Mouse (Mus musculus) liver, adult 2 months (tissue): Measurements from ENCODE around the gene Adgrf1. TPM values are rescaled to one million over a fixed set of nuclear protein-coding genes. Genes with fewer than 3 reads are reported as not detected.

Experiments used
- DNase-seq: peaks from one replicate; pipeline ENCODE4 v3.0.0-alpha.2; 2011; ENCODE audit warnings: low read depth, low spot score; ENCODE audit errors: extremely low read depth
- H3K27ac ChIP-seq: fragments of 200-500 bp; replicated peaks from 2 replicates; pipeline ENCODE4 v1.5.1; 2012; ENCODE audit warnings: low read depth, mild to moderate bottlenecking, control low read depth, inconsistent platforms, low read length; ENCODE audit not compliant: insufficient read depth
- H3K27me3 ChIP-seq: fragments of 200-500 bp; 2 replicates; pipeline ENCODE4 v1.6.1; 2012; ENCODE audit warnings: mild to moderate bottlenecking, moderate library complexity, low read length, inconsistent platforms; ENCODE audit not compliant: control insufficient read depth, insufficient read depth
- H3K36me3 ChIP-seq: fragments of 200-500 bp; 2 replicates; pipeline ENCODE4 v1.6.1; 2012; ENCODE audit warnings: low read length, inconsistent platforms; ENCODE audit not compliant: control insufficient read depth, insufficient read depth
- H3K4me1 ChIP-seq: fragments of 200-500 bp; 2 replicates; pipeline ENCODE4 v1.6.1; 2011; ENCODE audit warnings: low read length; ENCODE audit not compliant: control insufficient read depth, insufficient read depth
- H3K4me3 ChIP-seq: fragments of 200-500 bp; 2 replicates; pipeline ENCODE4 v1.5.1; 2011; ENCODE audit warnings: low read depth, mild to moderate bottlenecking, control low read depth, low read length, moderate library complexity; ENCODE audit not compliant: insufficient read depth
- H3K79me2 ChIP-seq: fragments of 200-500 bp; 2 replicates; pipeline ENCODE4 v1.6.1; 2012; ENCODE audit warnings: inconsistent platforms, mild to moderate bottlenecking, low read length, moderate library complexity; ENCODE audit not compliant: control insufficient read depth, insufficient read depth
- H3K9ac ChIP-seq: fragments of 200-500 bp; 2 replicates; pipeline ENCODE4 v1.6.1; 2012; ENCODE audit warnings: low read depth, mild to moderate bottlenecking, control low read depth, inconsistent platforms, low read length
- CTCF ChIP-seq: fragments of 200-500 bp; IDR thresholded peaks from 2 replicates; pipeline ENCODE4 v1.5.1; 2011; ENCODE audit warnings: low read depth, low read length, control low read depth
- POLR2A ChIP-seq: fragments of 200-500 bp; IDR thresholded peaks from 2 replicates; pipeline ENCODE4 v1.6.1; 2011; ENCODE audit warnings: low read length, control low read depth; ENCODE audit not compliant: insufficient read depth; ENCODE audit errors: extremely low read depth
- WGBS: fragments of 180-500 bp; shearing (Covaris S2); methylation state at CpG from one replicate; pipeline ENCODE4 v1.1.7; 2018; 5-methylcytosine and 5-hydroxymethylcytosine counted together
- polyA plus RNA-seq: library from polyadenylated mRNA; depleted of rRNA; stranded (reverse); fragments of >200 nt; gene quantifications from 2 replicates; pipeline ENCODE4 v1.2.3, GENCODE M21; 2012
- total RNA-seq: library from RNA; depleted of rRNA; stranded (reverse); fragments of >200 nt; gene quantifications from 2 replicates; pipeline ENCODE4 v1.2.3, GENCODE M21; 2014

Adgrf1 gene
- total and polyA plus RNA-seq, 2 experiments: 6.2 to 7.2 TPM

DNA sequence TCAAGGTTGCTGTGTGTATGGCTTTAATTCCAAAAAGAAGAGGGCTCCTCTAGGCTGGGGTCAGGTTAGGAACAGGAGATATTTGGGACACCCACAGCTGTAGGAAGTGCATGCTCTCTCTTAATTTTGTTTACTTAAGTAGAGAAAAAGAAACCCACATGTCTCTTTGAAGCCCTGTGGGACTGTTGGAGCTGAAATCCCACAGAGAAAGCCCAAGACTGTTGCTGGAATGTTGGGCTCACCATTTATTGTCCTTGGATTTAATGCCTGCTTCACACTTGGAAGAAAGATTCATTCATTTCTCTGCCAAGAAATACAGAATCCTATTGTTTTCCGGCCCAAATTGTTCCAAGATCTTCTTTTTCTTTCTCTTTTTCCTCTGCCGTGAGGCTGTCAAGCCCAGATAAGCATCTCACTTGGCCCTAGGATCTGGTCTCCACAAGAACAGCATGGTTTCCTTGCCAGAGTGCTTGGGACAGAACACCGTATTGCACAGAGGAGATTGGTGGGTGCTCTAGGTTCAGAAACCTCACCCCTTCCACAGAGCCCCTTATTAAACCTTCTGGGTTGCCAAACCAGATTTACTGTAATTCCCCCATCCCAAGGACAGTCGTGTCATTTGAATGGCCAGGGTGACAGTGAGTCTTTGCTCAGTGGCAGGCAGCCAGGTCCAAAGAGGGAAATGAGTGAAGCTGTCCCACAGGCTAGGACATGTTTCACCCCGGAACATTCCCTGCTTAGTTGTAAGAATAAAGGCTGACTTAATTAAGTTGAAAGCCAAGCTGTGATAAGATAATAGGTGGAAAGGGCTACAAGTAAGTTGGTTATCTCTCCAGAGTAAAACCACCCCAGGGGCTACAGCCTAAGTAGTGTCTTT, 18.6 kb upstream of the Adgrf1 start:
- no peak for DNase-seq
- H3K27me3 ChIP-seq: no peaks in the 10 kb centered on the region
- no peak overlapping the region for H3K9ac ChIP-seq
- H3K4me3 ChIP-seq: no peak overlapping the region
- no peaks in the 10 kb centered on the region for H3K4me1 ChIP-seq
- no peaks in the 10 kb centered on the region for H3K36me3 ChIP-seq
- WGBS: 50% methylated on average over 5 of the region's 5 CpGs
- TF ChIP-seq POLR2A (no peak), CTCF (no peak)
- H3K27ac ChIP-seq: no peak overlapping the region
- no peaks in the 10 kb centered on the region for H3K79me2 ChIP-seq

- Histone ChIP-seq H3K27me3 (no peaks in the 10 kb centered on the region), H3K4me1 (peaks cover 5% of the 10 kb centered on the region), H3K27ac (no peak overlapping the region), H3K79me2 (no peaks in the 10 kb centered on the region), H3K9ac (no peak overlapping the region), H3K4me3 (no peak overlapping the region), H3K36me3 (no peaks in the 10 kb centered on the region)
- 83% methylated on average over 11 of the region's 11 CpGs for WGBS
- TF ChIP-seq CTCF (no peak), POLR2A (no peak)
- no peak for DNase-seq
Measured at GRCm38 (mm10) chr17:43252846-43253245, 17.3 kb upstream of the Adgrf1 start.

GRCm38 (mm10) chr17:43254261-43254660, 15.9 kb upstream of the Adgrf1 start:
- no peak overlapping the region for H3K4me3 ChIP-seq
- no peak for TF ChIP-seq CTCF
- no peaks in the 10 kb centered on the region for H3K79me2 ChIP-seq
- no peaks in the 10 kb centered on the region for H3K27me3 ChIP-seq
- DNase-seq: no peak
- H3K9ac ChIP-seq: no peak overlapping the region
- peaks cover 5% of the 10 kb centered on the region for H3K4me1 ChIP-seq
- no peak overlapping the region for H3K27ac ChIP-seq
- 61% methylated on average over 3 of the region's 3 CpGs for WGBS
- no peaks in the 10 kb centered on the region for H3K36me3 ChIP-seq

- H3K79me2 ChIP-seq: no peaks in the 10 kb centered on the region
- H3K9ac ChIP-seq: no peak overlapping the region
- peaks cover 5% of the 10 kb centered on the region for H3K4me1 ChIP-seq
- no peak overlapping the region for H3K27ac ChIP-seq
- no peak for TF ChIP-seq CTCF
- no peak for TF ChIP-seq POLR2A
- H3K27me3 ChIP-seq: no peaks in the 10 kb centered on the region
- no peak overlapping the region for H3K4me3 ChIP-seq
- no peaks in the 10 kb centered on the region for H3K36me3 ChIP-seq
- 79% methylated on average over 12 of the region's 12 CpGs for WGBS
- DNase-seq: no peak
Measured at GRCm38 (mm10) chr17:43256536-43257135, 13.5 kb upstream of the Adgrf1 start.

GRCm38 (mm10) chr17:43257699-43258098, 12.4 kb upstream of the Adgrf1 start:
- H3K27me3 ChIP-seq: no peaks in the 10 kb centered on the region
- no peaks in the 10 kb centered on the region for H3K79me2 ChIP-seq
- no peak overlapping the region for H3K4me3 ChIP-seq
- no peak for DNase-seq
- WGBS: 38% methylated on average over 1 of the region's 1 CpGs
- no peak overlapping the region for H3K9ac ChIP-seq
- no peaks in the 10 kb centered on the region for H3K36me3 ChIP-seq
- TF ChIP-seq CTCF: no peak
- no peak for TF ChIP-seq POLR2A
- no peak overlapping the region for H3K27ac ChIP-seq
- H3K4me1 ChIP-seq: peaks cover 5% of the 10 kb centered on the region

DNA sequence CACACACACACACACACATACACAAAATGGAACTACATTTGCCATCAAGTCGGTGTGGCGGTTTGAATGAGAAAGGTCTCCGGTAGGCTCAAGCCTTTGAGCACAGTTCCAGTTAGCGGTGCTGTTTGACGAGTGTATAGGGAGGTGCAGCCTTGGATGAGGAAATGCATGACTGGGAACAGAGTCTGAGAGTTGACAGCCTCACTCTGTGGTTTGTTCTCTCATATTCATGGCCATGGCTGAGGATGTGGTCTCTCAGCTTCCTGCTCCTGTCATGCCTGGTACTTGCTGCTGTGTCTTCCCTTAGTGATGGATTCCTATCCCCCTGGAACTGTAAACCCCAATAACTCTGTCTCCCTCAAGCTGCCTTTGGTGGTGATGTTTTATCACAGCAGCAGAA, 8.2 kb upstream of the Adgrf1 start:
- DNase-seq: no peak
- Histone ChIP-seq H3K27me3 (no peaks in the 10 kb centered on the region), H3K36me3 (no peaks in the 10 kb centered on the region), H3K27ac (no peak overlapping the region), H3K4me3 (no peak overlapping the region), H3K9ac (no peak overlapping the region), H3K79me2 (no peaks in the 10 kb centered on the region), H3K4me1 (peaks cover 6% of the 10 kb centered on the region)
- WGBS: 88% methylated on average over 5 of the region's 5 CpGs
- TF ChIP-seq CTCF (no peak), POLR2A (no peak)
